Mouse (Mus musculus) midbrain, embryonic 16.5 days (tissue): ENCODE measurements around the gene 2700097O09Rik. TPM values are rescaled to one million over a fixed set of nuclear protein-coding genes. Genes with fewer than 3 reads are reported as not detected.
"Not testable (repeated sequence)": the region's sequence is repeated elsewhere in the genome, so short reads cannot be mapped to it uniquely, and the experiment has no call there.

Source experiments
- ATAC-seq: fragments of 200-750 bp; cut with Nextera tagmentation; 2 replicates; pipeline ENCODE4 v1.8.0; 2017; ENCODE audit warnings: moderate TSS enrichment
- H3K27ac ChIP-seq: fragments of 300-500 bp; sonication (generic); 2 replicates; pipeline ENCODE4 v1.5.1; 2014; ENCODE audit warnings: mild to moderate bottlenecking, low read length, mixed read lengths
- H3K27me3 ChIP-seq: fragments of 300-500 bp; sonication (generic); 2 replicates; pipeline ENCODE4 v1.6.1; 2014; ENCODE audit warnings: low read depth, low read length, mixed read lengths; ENCODE audit not compliant: control insufficient read depth, insufficient read depth
- H3K36me3 ChIP-seq: fragments of 300-500 bp; sonication (generic); 2 replicates; pipeline ENCODE4 v1.6.1; 2014; ENCODE audit warnings: mild to moderate bottlenecking, low read length, moderate library complexity, mixed read lengths; ENCODE audit not compliant: control insufficient read depth, insufficient read depth
- H3K4me1 ChIP-seq: fragments of 300-500 bp; sonication (generic); 2 replicates; pipeline ENCODE4 v1.6.1; 2014; ENCODE audit warnings: mild to moderate bottlenecking, low read length, mixed read lengths; ENCODE audit not compliant: control insufficient read depth, insufficient read depth
- H3K4me2 ChIP-seq: fragments of 300-500 bp; sonication (generic); 2 replicates; pipeline ENCODE4 v1.6.1; 2014; ENCODE audit warnings: mild to moderate bottlenecking, low read length, mixed read lengths
- H3K4me3 ChIP-seq: fragments of 300-500 bp; sonication (generic); 2 replicates; pipeline ENCODE4 v1.5.1; 2014; ENCODE audit warnings: low read depth, mild to moderate bottlenecking, low read length, moderate library complexity, mixed read lengths
- H3K9ac ChIP-seq: fragments of 300-500 bp; sonication (generic); 2 replicates; pipeline ENCODE4 v1.6.1; 2014; ENCODE audit warnings: low read depth, low read length, mixed read lengths
- H3K9me3 ChIP-seq: fragments of 300-500 bp; sonication (generic); replicated peaks from 2 replicates; pipeline ENCODE4 v1.6.1; 2014; ENCODE audit warnings: mild to moderate bottlenecking, low read length, mixed read lengths; ENCODE audit not compliant: control insufficient read depth, poor library complexity, severe bottlenecking
- WGBS: fragments of 180-500 bp; shearing (Covaris S2); extraction: QIAGEN DNeasy Blood & Tissue Kit; methylation state at CpG from one replicate; pipeline ENCODE4 v1.1.7; 2014; 5-methylcytosine and 5-hydroxymethylcytosine counted together
- polyA plus RNA-seq: library from polyadenylated mRNA; unstranded; fragments of >200 nt; fragmentation: Nextera tagmentation; extraction: Ambion mirVana; gene quantifications from 2 replicates; pipeline ENCODE4 v1.2.1, GENCODE M21; 2015

The 2700097O09Rik gene
- polyA plus RNA-seq, 1 experiment from 2014 or later, result 32.2 TPM

GRCm38 (mm10) chr12:55015428-55015827 is 64.5 kb downstream of the 2700097O09Rik start:
- no peaks in the 10 kb centered on the region for H3K36me3 ChIP-seq
- 90% methylated on average over 5 of the region's 5 CpGs for WGBS
- H3K9ac ChIP-seq, result no peak overlapping the region
- H3K4me3 ChIP-seq, result no peak overlapping the region
- no peak overlapping the region for H3K27ac ChIP-seq
- no peaks in the 10 kb centered on the region for H3K27me3 ChIP-seq
- ATAC-seq, result no peak
- H3K4me2 ChIP-seq, result no peak overlapping the region
- no peaks in the 10 kb centered on the region for H3K9me3 ChIP-seq
- H3K4me1 ChIP-seq, result no peaks in the 10 kb centered on the region

GRCm38 (mm10) chr12:55013626-55014398 is 66.1 kb downstream of the 2700097O09Rik start, which contains the start of gene Baz1a:
TSS of gene Baz1a (minus strand) at chr12:55014348.
- Histone ChIP-seq H3K36me3 (no peaks in the 10 kb centered on the region), H3K9me3 (no peaks in the 10 kb centered on the region), H3K27me3 (no peaks in the 10 kb centered on the region), H3K4me2 (no peak within 1 kb of the TSS), H3K4me1 (no peaks in the 10 kb centered on the region), H3K4me3 (no peak within 1 kb of the TSS), H3K27ac (no peak within 1 kb of the TSS), H3K9ac (no peak within 1 kb of the TSS)
- WGBS, result 86% methylated on average over 6 of the region's 6 CpGs
- no peak for ATAC-seq

- 80% methylated on average over 1 of the region's 1 CpGs for WGBS
- no peak for ATAC-seq
Observed at GRCm38 (mm10) chr12:55013031-55013430, 66.9 kb downstream of the 2700097O09Rik start.

GRCm38 (mm10) chr12:55007361-55008008 is 72.4 kb downstream of the 2700097O09Rik start:
- no peak for ATAC-seq
- no peaks in the 10 kb centered on the region for H3K9me3 ChIP-seq
- no peak overlapping the region for H3K27ac ChIP-seq
- H3K36me3 ChIP-seq, result no peaks in the 10 kb centered on the region
- no peak overlapping the region for H3K4me2 ChIP-seq
- 88% methylated on average over 14 of the region's 14 CpGs for WGBS
- no peak overlapping the region for H3K4me3 ChIP-seq
- no peak overlapping the region for H3K9ac ChIP-seq
- no peaks in the 10 kb centered on the region for H3K4me1 ChIP-seq
- no peaks in the 10 kb centered on the region for H3K27me3 ChIP-seq

More at GRCm38 (mm10) chr12:55013031-55013430, 66.9 kb downstream of the 2700097O09Rik start:
- Histone ChIP-seq H3K36me3 (no peaks in the 10 kb centered on the region), H3K9me3 (no peaks in the 10 kb centered on the region), H3K4me2 (no peak overlapping the region), H3K27me3 (no peaks in the 10 kb centered on the region), H3K4me3 (no peak overlapping the region), H3K9ac (no peak overlapping the region), H3K4me1 (no peaks in the 10 kb centered on the region), H3K27ac (no peak overlapping the region)

GRCm38 (mm10) chr12:55006071-55006470 is 73.8 kb downstream of the 2700097O09Rik start:
- Histone ChIP-seq H3K27ac (no peak overlapping the region), H3K9ac (no peak overlapping the region), H3K4me3 (no peak overlapping the region), H3K27me3 (no peaks in the 10 kb centered on the region), H3K9me3 (no peaks in the 10 kb centered on the region), H3K36me3 (no peaks in the 10 kb centered on the region), H3K4me1 (no peaks in the 10 kb centered on the region), H3K4me2 (no peak overlapping the region)
- ATAC-seq, result no peak
- WGBS, result 90% methylated on average over 7 of the region's 7 CpGs

GRCm38 (mm10) chr12:55004396-55004795 is 75.5 kb downstream of the 2700097O09Rik start:
- H3K9ac ChIP-seq, result no peak overlapping the region
- H3K27me3 ChIP-seq, result no peaks in the 10 kb centered on the region
- H3K9me3 ChIP-seq, result no peaks in the 10 kb centered on the region
- 95% methylated on average over 3 of the region's 3 CpGs for WGBS
- ATAC-seq, result no peak
- H3K4me1 ChIP-seq, result no peaks in the 10 kb centered on the region
- no peak overlapping the region for H3K4me3 ChIP-seq
- no peak overlapping the region for H3K4me2 ChIP-seq
- no peaks in the 10 kb centered on the region for H3K36me3 ChIP-seq
- no peak overlapping the region for H3K27ac ChIP-seq

- Histone ChIP-seq H3K36me3 (no peaks in the 10 kb centered on the region), H3K4me3 (no peak overlapping the region), H3K27me3 (no peaks in the 10 kb centered on the region), H3K9me3 (no peaks in the 10 kb centered on the region), H3K27ac (no peak overlapping the region), H3K4me1 (no peaks in the 10 kb centered on the region), H3K4me2 (no peak overlapping the region), H3K9ac (no peak overlapping the region)
- ATAC-seq, result no peak
- WGBS, result 92% methylated on average over 5 of the region's 5 CpGs
Observed at GRCm38 (mm10) chr12:55003843-55004242, 76.1 kb downstream of the 2700097O09Rik start.

GRCm38 (mm10) chr12:55002532-55002931 is 77.4 kb downstream of the 2700097O09Rik start:
- H3K36me3 ChIP-seq, H3K4me2 ChIP-seq, H3K27me3 ChIP-seq, ATAC-seq, H3K27ac ChIP-seq, H3K9me3 ChIP-seq, H3K9ac ChIP-seq, H3K4me1 ChIP-seq, H3K4me3 ChIP-seq: not testable (repeated sequence)
- WGBS, result 94% methylated on average over 7 of the region's 7 CpGs

GRCm38 (mm10) chr12:54999016-54999690 is 80.8 kb downstream of the 2700097O09Rik start:
- Histone ChIP-seq H3K9ac (no peak overlapping the region), H3K4me1 (no peaks in the 10 kb centered on the region), H3K27ac (no peak overlapping the region), H3K9me3 (no peaks in the 10 kb centered on the region), H3K27me3 (no peaks in the 10 kb centered on the region), H3K4me2 (no peak overlapping the region), H3K4me3 (no peak overlapping the region), H3K36me3 (no peaks in the 10 kb centered on the region)
- 87% methylated on average over 14 of the region's 14 CpGs for WGBS
- no peak for ATAC-seq
